Mouse (Mus musculus) spleen, postnatal 10 days (tissue): ENCODE data around the gene Rapgef5.

Experiments used
- DNase-seq, 2 experiments: peaks; one replicate each; pipeline ENCODE4 v3.0.0; 2021 to 2022; ENCODE audit warnings: low spot score in 2 of 2

Rapgef5 gene

GRCm38 (mm10) chr12:117605966-117606365 is 89.7 kb downstream of the Rapgef5 start:
- no peak for DNase-seq

- DNase-seq = no peak
Observed at GRCm38 (mm10) chr12:117612715-117613114, 96.4 kb downstream of the Rapgef5 start.

- DNase-seq = no peak
Observed at GRCm38 (mm10) chr12:117619523-117620023, 103.3 kb downstream of the Rapgef5 start.

- DNase-seq = no peak
Observed at GRCm38 (mm10) chr12:117622972-117623371, 106.7 kb downstream of the Rapgef5 start.

- DNase-seq = no peak
Observed at GRCm38 (mm10) chr12:117627311-117627710, 111.0 kb downstream of the Rapgef5 start.

GRCm38 (mm10) chr12:117628321-117629093 is 112.2 kb downstream of the Rapgef5 start:
- no peak for DNase-seq

GRCm38 (mm10) chr12:117632133-117632532 is 115.9 kb downstream of the Rapgef5 start:
- no peak for DNase-seq

- no peak for DNase-seq
Observed at GRCm38 (mm10) chr12:117636139-117636772, 120.0 kb downstream of the Rapgef5 start.

GRCm38 (mm10) chr12:117636969-117637368 is 120.7 kb downstream of the Rapgef5 start:
- DNase-seq = no peak

- DNase-seq = no peak
Observed at GRCm38 (mm10) chr12:117638833-117639232, 122.6 kb downstream of the Rapgef5 start.

- no peak for DNase-seq
Observed at GRCm38 (mm10) chr12:117639356-117640121, 123.3 kb downstream of the Rapgef5 start.

GRCm38 (mm10) chr12:117642512-117642911 is 126.2 kb downstream of the Rapgef5 start:
- DNase-seq = no peak

- no peak for DNase-seq
Observed at GRCm38 (mm10) chr12:117645771-117646170, 129.5 kb downstream of the Rapgef5 start.

GRCm38 (mm10) chr12:117653920-117654472 is 137.7 kb downstream of the Rapgef5 start:
- DNase-seq = no peak

GRCm38 (mm10) chr12:117656935-117657334 is 140.7 kb downstream of the Rapgef5 start:
- DNase-seq = no peak

GRCm38 (mm10) chr12:117657766-117658165 is 141.5 kb downstream of the Rapgef5 start:
- DNase-seq = no peak

- DNase-seq = no peak
Observed at GRCm38 (mm10) chr12:117658821-117659220, 142.5 kb downstream of the Rapgef5 start.

GRCm38 (mm10) chr12:117660361-117660760 is 144.1 kb downstream of the Rapgef5 start:
- no peak for DNase-seq

GRCm38 (mm10) chr12:117661871-117662270 is 145.6 kb downstream of the Rapgef5 start:
- DNase-seq = no peak

- no peak for DNase-seq
Observed at GRCm38 (mm10) chr12:117663637-117664036, 147.4 kb downstream of the Rapgef5 start.

- no peak for DNase-seq
Observed at GRCm38 (mm10) chr12:117664644-117665043, 148.4 kb downstream of the Rapgef5 start.

GRCm38 (mm10) chr12:117666391-117666790 is 150.1 kb downstream of the Rapgef5 start:
- DNase-seq = no peak
